In the genomic region with DNA sequence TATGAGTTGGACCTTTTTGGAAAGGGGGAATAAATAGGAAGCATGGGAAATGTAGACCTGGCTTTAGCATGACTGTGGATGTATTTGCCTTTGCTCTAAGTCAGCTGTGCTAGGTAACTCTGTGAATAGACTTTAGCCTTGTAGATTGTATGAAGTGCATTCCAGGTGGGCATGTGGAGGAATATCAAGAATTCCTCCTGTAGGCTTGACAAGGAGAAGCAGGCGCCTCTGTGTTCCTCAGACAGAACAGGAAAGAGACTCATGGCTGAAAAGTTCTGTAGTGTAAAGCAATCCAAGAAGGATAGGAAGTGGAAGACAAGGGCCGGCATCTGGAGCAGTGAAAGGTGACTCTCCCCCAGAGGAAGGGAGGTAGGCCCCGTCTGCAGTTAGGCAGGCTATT, we compare ENCODE assay signal across 25 mouse cellular contexts. TPM values are rescaled to one million over a fixed set of nuclear protein-coding genes. Genes with fewer than 3 reads are reported as not detected.
DNase-seq lines count a peak whose midpoint lies in the region; ATAC-seq lines count a peak whose summit lies in the region.
"Had no signal": no experiment of that assay in that cellular context is flagged by ENCODE, and none has a peak within 500 bp of the region (broad histone marks: within the 10 kb centered on the region; RNA-seq: fewer than 3 reads in every experiment).

No protein-coding gene starts in this region.

- peaks cover 96% of the 10 kb centered on the region for H3K36me3 ChIP-seq in limb, embryonic 12.5 days
- H3K36me3 ChIP-seq in limb, embryonic 10.5 days, result peaks cover 95% of the 10 kb centered on the region
- peaks cover 3% of the 10 kb centered on the region for H3K36me3 ChIP-seq in forebrain, embryonic 11.5 days (ENCODE audit: control insufficient read depth, insufficient read depth, low read length)

- no peaks in the 10 kb centered on the region for H3K27me3 ChIP-seq in limb, embryonic 12.5 days
- H3K27me3 ChIP-seq in limb, embryonic 10.5 days (ENCODE audit: low read depth, poor library complexity, severe bottlenecking), result no peaks in the 10 kb centered on the region
- no peaks in the 10 kb centered on the region for H3K27me3 ChIP-seq in forebrain, embryonic 11.5 days (ENCODE audit: control insufficient read depth, insufficient read depth, low read length)
- H3K27me3 ChIP-seq: embryonic facial prominence, embryonic 12.5 days; embryonic facial prominence, embryonic 15.5 days; forebrain, embryonic 12.5 days; forebrain, embryonic 15.5 days; heart, embryonic 12.5 days; heart, embryonic 15.5 days; hindbrain, embryonic 13.5 days had no signal

- WGBS in limb, embryonic 12.5 days, result 66% methylated on average over 3 of the region's 3 CpGs
- 78% methylated on average over 3 of the region's 3 CpGs for WGBS in limb, embryonic 10.5 days
- 95% methylated on average over 3 of the region's 3 CpGs for WGBS in forebrain, embryonic 11.5 days

- 0 out of 2 replicates have a peak overlapping the region, but pooled peaks have one; percentile 8 for H3K27ac ChIP-seq in limb, embryonic 12.5 days
- H3K27ac ChIP-seq in limb, embryonic 10.5 days, result no peak overlapping the region
- H3K27ac ChIP-seq in forebrain, embryonic 11.5 days (ENCODE audit: low read depth, low read length), result no peak overlapping the region
- H3K27ac ChIP-seq: embryonic facial prominence, embryonic 12.5 days; embryonic facial prominence, embryonic 15.5 days; forebrain, embryonic 12.5 days; forebrain, embryonic 15.5 days; heart, embryonic 15.5 days; hindbrain, embryonic 13.5 days had no signal

- H3K4me3 ChIP-seq in limb, embryonic 12.5 days (replicated peaks), result no peak overlapping the region
- H3K4me3 ChIP-seq in limb, embryonic 10.5 days, result no peak overlapping the region
- H3K4me3 ChIP-seq in forebrain, embryonic 11.5 days (ENCODE audit: low read depth, low read length), result no peak overlapping the region
- H3K4me3 ChIP-seq: embryonic facial prominence, embryonic 12.5 days; embryonic facial prominence, embryonic 15.5 days; forebrain, embryonic 12.5 days; forebrain, embryonic 15.5 days; heart, embryonic 12.5 days; heart, embryonic 15.5 days; hindbrain, embryonic 13.5 days had no signal

- H3K4me1 ChIP-seq in limb, embryonic 12.5 days (replicated peaks), result 0 out of 2 replicates have a peak, but pooled peaks cover 4% of the 10 kb centered on the region
- no peaks in the 10 kb centered on the region for H3K4me1 ChIP-seq in limb, embryonic 10.5 days
- no peaks in the 10 kb centered on the region for H3K4me1 ChIP-seq in forebrain, embryonic 11.5 days (replicated peaks; ENCODE audit: control insufficient read depth, insufficient read depth, low read length)
- H3K4me1 ChIP-seq: embryonic facial prominence, embryonic 12.5 days; embryonic facial prominence, embryonic 15.5 days; forebrain, embryonic 12.5 days; forebrain, embryonic 15.5 days; heart, embryonic 12.5 days; heart, embryonic 15.5 days; hindbrain, embryonic 13.5 days had no signal

- no peak overlapping the region for H3K9ac ChIP-seq in limb, embryonic 12.5 days (replicated peaks)
- no peak overlapping the region for H3K9ac ChIP-seq in forebrain, embryonic 11.5 days (ENCODE audit: low read length)
- H3K9ac ChIP-seq: embryonic facial prominence, embryonic 12.5 days; embryonic facial prominence, embryonic 15.5 days; forebrain, embryonic 12.5 days; forebrain, embryonic 15.5 days; heart, embryonic 12.5 days; heart, embryonic 15.5 days; hindbrain, embryonic 13.5 days had no signal

- ATAC-seq in limb, embryonic 12.5 days (ENCODE audit: insufficient number of reproducible peaks, insufficient read depth, low FRiP score, low TSS enrichment, low read depth), result no peak
- ATAC-seq in megakaryocyte-erythroid progenitor cell, adult 5-6 weeks (replicated peaks; ENCODE audit: low FRiP score, low TSS enrichment, poor library complexity, severe bottlenecking), result peak; percentile 42
- ATAC-seq in forebrain, embryonic 11.5 days (replicated peaks; ENCODE audit: low FRiP score), result no peak
- ATAC-seq: CD4-positive, CD25-positive, alpha-beta regulatory T cell, adult 4 months; forebrain, embryonic 15.5 days; hindbrain, embryonic 16.5 days had no signal

- DNase-seq in limb, embryonic 10.5 days (ENCODE audit: low spot score), result no peak
- peak; percentile 33 for DNase-seq in lung, postnatal 36 days
- no peak for DNase-seq in lung, postnatal 10 days
- DNase-seq in forebrain, embryonic 11.5 days (ENCODE audit: low spot score), result no peak
- DNase-seq: adrenal gland, adult 2 months; adrenal gland, postnatal 14 days; cerebellum, adult 11 months; cerebellum, adult 2 months; cerebellum, adult 9-11 months; cerebellum, postnatal 25 days; gastrocnemius, postnatal 25 days; heart, adult 18-20 months; heart, postnatal 10 days; heart, postnatal 4 days had no signal

- no peaks in the 10 kb centered on the region for H3K9me3 ChIP-seq in limb, embryonic 12.5 days
- H3K9me3 ChIP-seq in limb, embryonic 10.5 days (replicated peaks), result no peaks in the 10 kb centered on the region
- H3K9me3 ChIP-seq in forebrain, embryonic 11.5 days (ENCODE audit: control insufficient read depth, low read length), result no peaks in the 10 kb centered on the region
- H3K9me3 ChIP-seq: embryonic facial prominence, embryonic 12.5 days; embryonic facial prominence, embryonic 15.5 days; forebrain, embryonic 12.5 days; forebrain, embryonic 15.5 days; heart, embryonic 12.5 days; heart, embryonic 15.5 days; hindbrain, embryonic 13.5 days had no signal

- no peak overlapping the region for H3K4me2 ChIP-seq in limb, embryonic 12.5 days
- H3K4me2 ChIP-seq in forebrain, embryonic 11.5 days (ENCODE audit: low read depth, low read length, severe bottlenecking), result no peak overlapping the region
- H3K4me2 ChIP-seq: embryonic facial prominence, embryonic 12.5 days; embryonic facial prominence, embryonic 15.5 days; forebrain, embryonic 12.5 days; forebrain, embryonic 15.5 days; heart, embryonic 12.5 days; heart, embryonic 15.5 days; hindbrain, embryonic 13.5 days had no signal

RNA-seq across cellular contexts. Expression of a gene that starts 58.2 kb away (rescaled TPM):
- polyA plus RNA-seq in limb, embryonic 12.5 days (2016; fragmentation: Nextera tagmentation; extraction: Ambion mirVana), result 97.0 and 97.8 TPM in 2 replicates
- polyA plus RNA-seq in limb, embryonic 10.5 days (2016; fragmentation: Nextera tagmentation; extraction: Ambion mirVana), result 65.9 and 75.5 TPM in 2 replicates
- total RNA-seq in megakaryocyte-erythroid progenitor cell, adult 5-6 weeks (2014; fragmentation: Nextera tagmentation), result 85.5 and 86.5 TPM in 2 replicates
- 126 and 132 TPM in 2 replicates for total RNA-seq in megakaryocyte-erythroid progenitor cell, adult 5-6 weeks (2017)
- polyA plus RNA-seq in forebrain, embryonic 11.5 days (2014; fragmentation: Nextera tagmentation; extraction: Ambion mirVana), result 102 and 103 TPM in 2 replicates

RNA-seq across cellular contexts. Expression of a gene that starts 58.2 kb away (rescaled TPM):
- 20.7 and 22.4 TPM in 2 replicates for polyA plus RNA-seq in limb, embryonic 12.5 days (2016; fragmentation: Nextera tagmentation; extraction: Ambion mirVana)
- 16.1 and 22.3 TPM in 2 replicates for polyA plus RNA-seq in limb, embryonic 10.5 days (2016; fragmentation: Nextera tagmentation; extraction: Ambion mirVana)
- 15.7 and 19.6 TPM in 2 replicates for total RNA-seq in megakaryocyte-erythroid progenitor cell, adult 5-6 weeks (2014; fragmentation: Nextera tagmentation)
- total RNA-seq in megakaryocyte-erythroid progenitor cell, adult 5-6 weeks (2017), result 12.2 and 21.9 TPM in 2 replicates
- 19.3 and 21.2 TPM in 2 replicates for polyA plus RNA-seq in forebrain, embryonic 11.5 days (2014; fragmentation: Nextera tagmentation; extraction: Ambion mirVana)

RNA-seq across cellular contexts. Expression of a gene that starts 58.6 kb away (rescaled TPM):
- 0.94 TPM in 1 of 2 replicates, not detected in the other for polyA plus RNA-seq in limb, embryonic 12.5 days (2016; fragmentation: Nextera tagmentation; extraction: Ambion mirVana)
- 0.68 and 1.4 TPM in 2 replicates for polyA plus RNA-seq in limb, embryonic 10.5 days (2016; fragmentation: Nextera tagmentation; extraction: Ambion mirVana)
- not detected in 2 replicates for total RNA-seq in megakaryocyte-erythroid progenitor cell, adult 5-6 weeks (2014; fragmentation: Nextera tagmentation)
- total RNA-seq in megakaryocyte-erythroid progenitor cell, adult 5-6 weeks (2017), result 1.0 TPM in 1 of 2 replicates, not detected in the other
- polyA plus RNA-seq in forebrain, embryonic 11.5 days (2014; fragmentation: Nextera tagmentation; extraction: Ambion mirVana), result 1.0 TPM in 1 of 2 replicates, not detected in the other
- polyA plus RNA-seq: CD4-positive, CD25-positive, alpha-beta regulatory T cell, adult 4 months; cerebellum, adult 2 months; forebrain, embryonic 12.5 days; heart, embryonic 15.5 days; hindbrain, embryonic 13.5 days had no signal
